In the genomic region with DNA sequence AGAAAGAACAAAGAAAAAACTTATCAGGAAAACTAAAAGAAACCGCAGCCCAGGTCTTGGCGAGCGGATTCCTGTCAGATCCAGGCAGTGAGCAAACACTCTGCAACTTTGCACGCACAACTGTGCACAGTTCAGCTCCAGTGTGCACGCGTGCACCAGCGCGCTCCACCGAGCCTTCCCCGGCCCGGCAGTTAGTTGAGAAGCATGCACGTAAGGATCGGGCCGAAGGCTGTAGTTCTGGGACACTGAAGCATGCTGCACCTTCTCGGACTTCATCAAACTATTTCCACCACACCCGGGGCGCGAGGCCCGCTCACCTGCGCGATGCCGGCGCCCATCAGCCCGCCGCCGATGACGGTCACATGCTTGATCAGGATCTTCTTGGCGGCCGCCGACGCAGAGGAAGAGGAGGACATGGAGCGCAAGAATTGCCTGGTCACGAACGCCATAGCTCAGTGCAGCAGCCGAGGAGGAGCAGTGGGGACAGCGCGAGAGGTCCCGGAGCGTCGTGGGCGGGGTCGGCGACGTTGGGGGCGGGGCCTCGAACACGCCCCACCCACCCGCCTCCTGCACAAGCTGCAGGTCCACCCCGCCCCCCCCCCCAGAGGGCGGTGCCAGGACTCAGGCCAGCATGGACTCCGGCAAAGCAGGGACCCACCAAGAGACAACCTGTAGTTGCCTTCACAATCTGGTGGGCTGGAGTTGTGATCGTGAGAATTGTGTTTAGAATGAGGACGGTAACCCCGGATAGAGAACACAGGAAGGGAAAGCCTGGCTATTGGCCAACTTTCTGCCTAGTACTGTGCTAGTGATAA, we compare ENCODE assay signal across 8 mouse cellular contexts. TPM values are rescaled to one million over a fixed set of nuclear protein-coding genes. Genes with fewer than 3 reads are reported as not detected.
DNase-seq lines count a peak whose midpoint lies in the region; ATAC-seq and TF ChIP-seq lines count a peak whose summit lies in the region.

Gene Hadh, minus strand, starts transcription at position 543 of the 815 bp plus-strand sequence.

- peak within 1 kb of the TSS; percentile 91 for H3K4me3 ChIP-seq in bone marrow macrophage, adult 2 months (ENCODE audit: insufficient read depth, low read length)
- peak within 1 kb of the TSS; percentile 74 for H3K4me3 ChIP-seq in embryonic fibroblast, embryonic 13.5 days (ENCODE audit: insufficient read depth, low read length)
- H3K4me3 ChIP-seq in heart, embryonic 10.5 days: peak within 1 kb of the TSS; percentile 90
- H3K4me3 ChIP-seq in kidney, embryonic 15.5 days (replicated peaks): peak within 1 kb of the TSS; percentile 89

- TF ChIP-seq POLR2A in bone marrow macrophage, adult 2 months (IDR thresholded peaks at IDR 0.05; ENCODE audit: borderline replicate concordance, low read depth, low read length): no peak; the same call in 1 of the 2 replicates
- peak; percentile 92 for TF ChIP-seq POLR2A in embryonic fibroblast, embryonic 13.5 days (IDR thresholded peaks at IDR 0.05; ENCODE audit: low read depth, low read length)

- H3K9me3 ChIP-seq in heart, embryonic 10.5 days: no peaks in the 10 kb centered on the region
- no peaks in the 10 kb centered on the region for H3K9me3 ChIP-seq in kidney, embryonic 15.5 days (replicated peaks)

- peak; percentile 93 for ATAC-seq in kidney, embryonic 15.5 days (replicated peaks; ENCODE audit: low FRiP score)
- ATAC-seq in monocyte, adult 5-6 weeks (replicated peaks; ENCODE audit: insufficient number of reproducible peaks, low FRiP score, low TSS enrichment, poor library complexity, severe bottlenecking): peak; percentile 69

- peak within 1 kb of the TSS; percentile 78 for H3K4me2 ChIP-seq in kidney, embryonic 15.5 days

- peaks cover 13% of the 10 kb centered on the region for H3K36me3 ChIP-seq in heart, embryonic 10.5 days
- H3K36me3 ChIP-seq in kidney, embryonic 15.5 days: peaks cover 2% of the 10 kb centered on the region; the same call in 1 of the 2 replicates

- H3K27me3 ChIP-seq in heart, embryonic 10.5 days (ENCODE audit: insufficient read depth, poor library complexity, severe bottlenecking): no peaks in the 10 kb centered on the region
- H3K27me3 ChIP-seq in kidney, embryonic 15.5 days: no peaks in the 10 kb centered on the region

- under 1% methylated on average over 54 of the region's 54 CpGs for WGBS in heart, embryonic 10.5 days
- under 1% methylated on average over 52 of the region's 54 CpGs for WGBS in kidney, embryonic 15.5 days

- DNase-seq in A20 (ENCODE audit: low read depth, low spot score): peak; percentile 94
- peak; percentile 95 for DNase-seq in heart, embryonic 10.5 days (ENCODE audit: low spot score)
- DNase-seq in liver: peak; percentile 89
- peak; percentile 84 to 91 for DNase-seq in spleen, postnatal 4 days (ENCODE audit: low spot score in 2 of 2)

- H3K27ac ChIP-seq in bone marrow macrophage, adult 2 months (ENCODE audit: insufficient read depth, low read depth, low read length): no peak within 1 kb of the TSS
- H3K27ac ChIP-seq in embryonic fibroblast, embryonic 13.5 days (ENCODE audit: insufficient read depth, low read length): no peak within 1 kb of the TSS
- H3K27ac ChIP-seq in heart, embryonic 10.5 days: peak within 1 kb of the TSS; percentile 95
- peak within 1 kb of the TSS; percentile 89 for H3K27ac ChIP-seq in kidney, embryonic 15.5 days

- H3K9ac ChIP-seq in kidney, embryonic 15.5 days: peak within 1 kb of the TSS; percentile 83

- TF ChIP-seq CTCF in bone marrow macrophage, adult 2 months (IDR thresholded peaks at IDR 0.05; ENCODE audit: low read depth, low read length): no peak
- no peak for TF ChIP-seq CTCF in embryonic fibroblast, embryonic 13.5 days (IDR thresholded peaks at IDR 0.05; ENCODE audit: borderline replicate concordance, insufficient read depth, low read length)

- H3K4me1 ChIP-seq in bone marrow macrophage, adult 2 months (ENCODE audit: control insufficient read depth, insufficient read depth, low read length): peaks cover 13% of the 10 kb centered on the region
- H3K4me1 ChIP-seq in embryonic fibroblast, embryonic 13.5 days (ENCODE audit: control insufficient read depth, insufficient read depth, low read length): peaks cover 3% of the 10 kb centered on the region; the same call in 1 of the 2 replicates
- H3K4me1 ChIP-seq in heart, embryonic 10.5 days: peaks cover 42% of the 10 kb centered on the region
- peaks cover 37% of the 10 kb centered on the region for H3K4me1 ChIP-seq in kidney, embryonic 15.5 days

RNA-seq across cellular contexts. Expression of gene Hadh, which starts in this region (rescaled TPM):
- 41.0 and 44.0 TPM in 2 replicates for polyA plus RNA-seq in bone marrow macrophage, adult 2 months (2012; ENCODE audit: insufficient read depth, insufficient read length, missing spikeins)
- 53.8 and 69.1 TPM in 2 replicates for polyA plus RNA-seq in embryonic fibroblast, embryonic 13.5 days (2011; ENCODE audit: insufficient read length, low read depth, missing spikeins)
- polyA plus RNA-seq in heart, embryonic 10.5 days (2016; fragmentation: Nextera tagmentation; extraction: Ambion mirVana): 113 and 129 TPM in 2 replicates
- 125 and 130 TPM in 2 replicates for polyA plus RNA-seq in kidney, embryonic 15.5 days (2015; fragmentation: Nextera tagmentation; extraction: Ambion mirVana)
- total RNA-seq in monocyte, adult 5-6 weeks (2017): 12.7 to 23.1 TPM (median 17.3 TPM) in 3 replicates

Comparison
In these comparisons a context has a peak if more than half of its experiments do, and no peak if none do; other contexts are left out.
1. H3K27ac ChIP-seq: peak in heart, embryonic 10.5 days (single experiment) and kidney, embryonic 15.5 days (single experiment); none in bone marrow macrophage, adult 2 months (single experiment) and embryonic fibroblast, embryonic 13.5 days (single experiment).
2. Peak in every context shown above with its lines, with median percentiles within 50 percentile points of each other: DNase-seq and H3K4me3 ChIP-seq.